Mouse (Mus musculus) hindbrain, embryonic 15.5 days (tissue): Measurements from ENCODE around the gene Zfhx3. TPM values are rescaled to one million over a fixed set of nuclear protein-coding genes. Genes with fewer than 3 reads are reported as not detected.

ENCODE experiments used
- ATAC-seq: fragments of 200-750 bp; cut with Nextera tagmentation; 2 replicates; pipeline ENCODE4 v1.8.0; 2017; ENCODE audit warnings: low read depth, moderate number of reproducible peaks, moderate TSS enrichment; ENCODE audit not compliant: low FRiP score
- H3K27ac ChIP-seq: fragments of 300-500 bp; sonication (generic); replicated peaks from 2 replicates; pipeline ENCODE4 v1.5.1; 2015; ENCODE audit warnings: mild to moderate bottlenecking, inconsistent platforms
- H3K27me3 ChIP-seq: fragments of 300-500 bp; sonication (generic); 2 replicates; pipeline ENCODE4 v1.6.1; 2015; ENCODE audit warnings: control low read depth, inconsistent platforms
- H3K36me3 ChIP-seq: fragments of 300-500 bp; sonication (generic); 2 replicates; pipeline ENCODE4 v1.6.1; 2015; ENCODE audit warnings: control low read depth, inconsistent platforms
- H3K4me1 ChIP-seq: fragments of 300-500 bp; sonication (generic); replicated peaks from 2 replicates; pipeline ENCODE4 v1.6.1; 2015; ENCODE audit warnings: control low read depth, inconsistent platforms
- H3K4me2 ChIP-seq: fragments of 300-500 bp; sonication (generic); 2 replicates; pipeline ENCODE4 v1.6.1; 2015; ENCODE audit warnings: moderate library complexity, mild to moderate bottlenecking, inconsistent platforms
- H3K4me3 ChIP-seq: fragments of 300-500 bp; sonication (generic); 2 replicates; pipeline ENCODE4 v1.5.1; 2015; ENCODE audit warnings: mild to moderate bottlenecking, inconsistent platforms
- H3K9ac ChIP-seq: fragments of 300-500 bp; sonication (generic); 2 replicates; pipeline ENCODE4 v1.6.1; 2015; ENCODE audit warnings: inconsistent platforms
- H3K9me3 ChIP-seq: fragments of 300-500 bp; sonication (generic); 2 replicates; pipeline ENCODE4 v1.6.1; 2016; ENCODE audit warnings: control low read depth, inconsistent platforms
- WGBS: fragments of 180-500 bp; shearing (Covaris S2); methylation state at CpG from one replicate; pipeline ENCODE4 v1.1.7; 2015; 5-methylcytosine and 5-hydroxymethylcytosine counted together
- polyA plus RNA-seq: library from polyadenylated mRNA; unstranded; fragments of >200 nt; fragmentation: Nextera tagmentation; extraction: Ambion mirVana; gene quantifications from 2 replicates; pipeline ENCODE4 v1.2.1, GENCODE M21; 2015

The Zfhx3 gene
- polyA plus RNA-seq, 1 experiment from 2014 or later, result 23.5 TPM

DNA sequence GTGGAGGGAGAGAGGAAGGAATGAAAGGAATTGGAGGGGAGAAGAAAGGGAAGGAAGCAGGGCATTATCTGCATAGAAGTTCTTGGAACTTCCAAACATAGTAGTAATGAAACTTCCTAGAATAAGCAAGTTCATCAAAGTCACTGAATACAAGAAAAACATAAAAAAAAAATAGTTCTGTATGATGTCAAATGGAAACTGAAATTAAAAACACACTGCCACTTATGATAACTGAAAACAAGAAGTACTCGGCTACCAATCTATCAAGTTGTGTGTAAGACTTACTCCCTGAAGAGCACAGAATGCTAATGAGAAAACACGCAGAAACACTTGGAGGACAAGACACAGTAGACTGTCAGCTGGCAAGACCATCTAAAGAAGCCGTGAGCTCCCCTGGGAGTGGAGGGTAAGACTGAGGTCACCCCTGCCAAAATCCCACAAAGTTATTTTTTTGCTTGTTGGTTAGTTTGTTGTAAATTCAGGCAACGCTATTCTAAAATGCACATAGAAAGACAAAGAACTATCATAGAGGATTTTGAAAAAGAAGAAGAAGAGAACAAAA lies 375.2 kb downstream of the Zfhx3 start:
- H3K4me2 ChIP-seq, result no peak overlapping the region
- H3K27ac ChIP-seq, result no peak overlapping the region
- H3K4me1 ChIP-seq, result peaks cover 10% of the 10 kb centered on the region; the same call in 1 of the 2 replicates
- no peaks in the 10 kb centered on the region for H3K27me3 ChIP-seq
- no peak overlapping the region for H3K9ac ChIP-seq
- no peak for ATAC-seq
- no peak overlapping the region for H3K4me3 ChIP-seq
- no peaks in the 10 kb centered on the region for H3K9me3 ChIP-seq
- 77% methylated on average over 4 of the region's 4 CpGs for WGBS
- no peaks in the 10 kb centered on the region for H3K36me3 ChIP-seq

- Histone ChIP-seq H3K9me3 (no peaks in the 10 kb centered on the region), H3K4me3 (no peak overlapping the region), H3K9ac (no peak overlapping the region), H3K27ac (no peak overlapping the region), H3K4me1 (no peaks in the 10 kb centered on the region), H3K36me3 (no peaks in the 10 kb centered on the region), H3K4me2 (no peak overlapping the region), H3K27me3 (no peaks in the 10 kb centered on the region)
- 76% methylated on average over 2 of the region's 2 CpGs for WGBS
- no peak for ATAC-seq
Observed at GRCm38 (mm10) chr8:108327711-108328110, 385.3 kb downstream of the Zfhx3 start.

GRCm38 (mm10) chr8:108348352-108348751 lies 405.9 kb downstream of the Zfhx3 start:
- ATAC-seq, result no peak
- no peaks in the 10 kb centered on the region for H3K4me1 ChIP-seq
- no peak overlapping the region for H3K4me3 ChIP-seq
- no peak overlapping the region for H3K4me2 ChIP-seq
- no peaks in the 10 kb centered on the region for H3K36me3 ChIP-seq
- H3K27ac ChIP-seq, result no peak overlapping the region
- H3K9ac ChIP-seq, result no peak overlapping the region
- no peaks in the 10 kb centered on the region for H3K27me3 ChIP-seq
- no peaks in the 10 kb centered on the region for H3K9me3 ChIP-seq
- 84% methylated on average over 14 of the region's 14 CpGs for WGBS

GRCm38 (mm10) chr8:108348776-108349175 lies 406.3 kb downstream of the Zfhx3 start:
- no peaks in the 10 kb centered on the region for H3K4me1 ChIP-seq
- H3K36me3 ChIP-seq, result no peaks in the 10 kb centered on the region
- no peak overlapping the region for H3K4me2 ChIP-seq
- no peaks in the 10 kb centered on the region for H3K9me3 ChIP-seq
- H3K27me3 ChIP-seq, result no peaks in the 10 kb centered on the region
- H3K9ac ChIP-seq, result no peak overlapping the region
- 44% methylated on average over 4 of the region's 4 CpGs for WGBS
- H3K4me3 ChIP-seq, result no peak overlapping the region
- H3K27ac ChIP-seq, result no peak overlapping the region
- no peak for ATAC-seq

DNA sequence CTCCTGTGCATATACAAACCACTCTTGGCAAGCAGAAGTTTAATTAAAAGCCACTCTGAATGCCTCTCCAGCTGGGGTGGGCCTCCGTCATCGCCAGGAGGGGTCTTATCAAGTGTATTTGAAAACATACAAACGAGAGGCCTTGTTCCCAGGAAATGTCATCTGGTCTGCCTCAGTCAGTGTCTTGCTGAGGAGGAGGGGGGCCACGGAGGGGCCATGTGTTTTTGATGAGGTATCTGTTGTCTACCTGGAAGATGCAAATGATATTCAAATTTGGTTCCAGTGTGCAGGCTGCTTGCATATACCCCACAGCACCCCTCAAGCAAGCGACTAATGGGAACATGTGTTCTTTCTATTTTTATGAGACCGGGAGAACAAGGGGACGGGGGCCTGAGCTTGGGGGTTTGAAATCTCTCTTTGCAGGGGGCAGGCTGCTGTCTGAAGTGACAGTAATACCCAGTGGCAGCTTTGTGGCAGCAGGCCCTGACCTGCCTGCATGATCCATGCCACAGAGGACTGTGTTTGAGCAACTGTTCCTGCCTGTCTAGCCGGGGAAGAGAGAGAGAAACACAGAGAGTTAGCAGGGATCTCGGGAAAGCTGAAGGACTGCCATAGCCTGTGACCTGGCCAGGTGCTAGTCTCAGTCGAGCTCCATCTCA lies 412.8 kb downstream of the Zfhx3 start:
- H3K4me2 ChIP-seq, result no peak overlapping the region
- 39% methylated on average over 10 of the region's 10 CpGs for WGBS
- no peak overlapping the region for H3K4me3 ChIP-seq
- H3K9ac ChIP-seq, result no peak overlapping the region
- H3K4me1 ChIP-seq, result 0 out of 2 replicates have a peak, but pooled peaks cover 5% of the 10 kb centered on the region
- no peak overlapping the region for H3K27ac ChIP-seq
- H3K27me3 ChIP-seq, result 0 out of 2 replicates have a peak, but pooled peaks cover 3% of the 10 kb centered on the region
- no peaks in the 10 kb centered on the region for H3K36me3 ChIP-seq
- H3K9me3 ChIP-seq, result no peaks in the 10 kb centered on the region
- ATAC-seq, result no peak

GRCm38 (mm10) chr8:108361402-108361801 lies 419.0 kb downstream of the Zfhx3 start:
- no peak overlapping the region for H3K4me2 ChIP-seq
- H3K4me1 ChIP-seq, result 0 out of 2 replicates have a peak, but pooled peaks cover 3% of the 10 kb centered on the region
- ATAC-seq, result no peak
- H3K9me3 ChIP-seq, result no peaks in the 10 kb centered on the region
- no peak overlapping the region for H3K27ac ChIP-seq
- no peaks in the 10 kb centered on the region for H3K36me3 ChIP-seq
- 30% methylated on average over 4 of the region's 4 CpGs for WGBS
- no peak overlapping the region for H3K4me3 ChIP-seq
- H3K9ac ChIP-seq, result no peak overlapping the region
- H3K27me3 ChIP-seq, result no peaks in the 10 kb centered on the region; the same call in 1 of the 2 replicates

GRCm38 (mm10) chr8:108362421-108362820 lies 420.0 kb downstream of the Zfhx3 start:
- H3K4me3 ChIP-seq, result no peak overlapping the region
- H3K36me3 ChIP-seq, result no peaks in the 10 kb centered on the region
- 58% methylated on average over 9 of the region's 9 CpGs for WGBS
- H3K9ac ChIP-seq, result no peak overlapping the region
- no peak overlapping the region for H3K27ac ChIP-seq
- no peaks in the 10 kb centered on the region for H3K9me3 ChIP-seq
- no peaks in the 10 kb centered on the region; the same call in 1 of the 2 replicates for H3K27me3 ChIP-seq
- no peak overlapping the region for H3K4me2 ChIP-seq
- 0 out of 2 replicates have a peak, but pooled peaks cover 3% of the 10 kb centered on the region for H3K4me1 ChIP-seq
- no peak for ATAC-seq

GRCm38 (mm10) chr8:108363435-108363834 lies 421.0 kb downstream of the Zfhx3 start:
- no peak overlapping the region for H3K27ac ChIP-seq
- ATAC-seq, result no peak
- no peak overlapping the region for H3K4me3 ChIP-seq
- H3K36me3 ChIP-seq, result no peaks in the 10 kb centered on the region
- 0 out of 2 replicates have a peak, but pooled peaks cover 3% of the 10 kb centered on the region for H3K4me1 ChIP-seq
- no peak overlapping the region for H3K9ac ChIP-seq
- H3K9me3 ChIP-seq, result no peaks in the 10 kb centered on the region
- no peaks in the 10 kb centered on the region; the same call in 1 of the 2 replicates for H3K27me3 ChIP-seq
- WGBS, result 8% methylated on average over 5 of the region's 5 CpGs
- no peak overlapping the region for H3K4me2 ChIP-seq

DNA sequence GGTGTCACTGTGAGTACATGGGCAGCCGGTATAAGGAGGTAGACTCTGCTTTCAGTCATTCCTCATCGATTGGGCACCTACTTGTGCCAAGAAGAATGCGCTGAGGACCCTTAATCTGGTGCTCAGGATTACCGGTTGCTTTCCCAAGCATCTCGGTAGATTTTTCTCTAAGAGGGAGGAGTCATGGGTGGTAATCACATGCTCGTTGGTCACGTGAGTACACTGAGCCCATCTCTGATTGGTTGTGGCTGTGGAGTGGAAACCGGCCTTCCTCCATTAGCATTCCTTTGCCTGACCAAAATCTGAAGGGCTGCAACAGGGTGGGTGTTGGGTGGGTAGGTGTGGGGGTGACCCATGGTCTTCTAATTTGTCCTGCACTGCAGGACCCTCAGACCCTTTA lies 421.4 kb downstream of the Zfhx3 start:
- no peak overlapping the region for H3K4me2 ChIP-seq
- no peak overlapping the region for H3K4me3 ChIP-seq
- no peak for ATAC-seq
- H3K9me3 ChIP-seq, result no peaks in the 10 kb centered on the region
- no peaks in the 10 kb centered on the region; the same call in 1 of the 2 replicates for H3K27me3 ChIP-seq
- no peak overlapping the region for H3K9ac ChIP-seq
- H3K36me3 ChIP-seq, result no peaks in the 10 kb centered on the region
- 0 out of 2 replicates have a peak, but pooled peaks cover 3% of the 10 kb centered on the region for H3K4me1 ChIP-seq
- H3K27ac ChIP-seq, result no peak overlapping the region
- 61% methylated on average over 8 of the region's 8 CpGs for WGBS

GRCm38 (mm10) chr8:108369081-108369480 lies 426.6 kb downstream of the Zfhx3 start:
- WGBS, result 26% methylated on average over 6 of the region's 6 CpGs
- no peak for ATAC-seq

GRCm38 (mm10) chr8:108370731-108371130 lies 428.3 kb downstream of the Zfhx3 start:
- Histone ChIP-seq H3K4me3 (no peak overlapping the region), H3K27me3 (0 out of 2 replicates have a peak, but pooled peaks cover 2% of the 10 kb centered on the region), H3K36me3 (no peaks in the 10 kb centered on the region), H3K9me3 (no peaks in the 10 kb centered on the region), H3K4me2 (no peak overlapping the region), H3K27ac (no peak overlapping the region), H3K9ac (no peak overlapping the region), H3K4me1 (peaks cover 11% of the 10 kb centered on the region)
- no peak for ATAC-seq
- 92% methylated on average over 6 of the region's 6 CpGs for WGBS

More at GRCm38 (mm10) chr8:108369081-108369480, 426.6 kb downstream of the Zfhx3 start:
- H3K9ac ChIP-seq, result no peak overlapping the region
- peak overlapping the region; percentile 6; the same call in 1 of the 2 replicates for H3K4me2 ChIP-seq
- no peaks in the 10 kb centered on the region for H3K36me3 ChIP-seq
- H3K27me3 ChIP-seq, result no peaks in the 10 kb centered on the region; the same call in 1 of the 2 replicates
- H3K4me3 ChIP-seq, result no peak overlapping the region
- no peaks in the 10 kb centered on the region for H3K9me3 ChIP-seq
- peaks cover 11% of the 10 kb centered on the region for H3K4me1 ChIP-seq
- H3K27ac ChIP-seq, result no peak overlapping the region

GRCm38 (mm10) chr8:108373046-108373445 lies 430.6 kb downstream of the Zfhx3 start:
- 27% methylated on average over 7 of the region's 7 CpGs for WGBS
- H3K4me1 ChIP-seq, result peaks cover 11% of the 10 kb centered on the region
- 0 out of 2 replicates have a peak, but pooled peaks cover 11% of the 10 kb centered on the region for H3K27me3 ChIP-seq
- no peak overlapping the region for H3K4me3 ChIP-seq
- H3K9ac ChIP-seq, result no peak overlapping the region
- H3K36me3 ChIP-seq, result no peaks in the 10 kb centered on the region
- H3K9me3 ChIP-seq, result no peaks in the 10 kb centered on the region
- no peak overlapping the region for H3K27ac ChIP-seq
- no peak overlapping the region for H3K4me2 ChIP-seq
- no peak for ATAC-seq
